Mouse (Mus musculus) ES-E14 (cell line): ENCODE measurements at regions not wholly inside any gene's neighbourhood (a gene's known extent, or its start where the extent isn't known, plus 50 kb on each side); places are given as distances from the start of the nearest gene placed in this dataset.

Experiments used
- CHD2 ChIP-seq: IDR thresholded peaks from 2 replicates; pipeline ENCODE4 v1.6.1; 2014; ENCODE audit warnings: mild to moderate bottlenecking, low read depth, low read length, inconsistent platforms
- HCFC1 ChIP-seq: IDR thresholded peaks from 2 replicates; pipeline ENCODE4 v1.6.1; 2012; ENCODE audit warnings: low read length, inconsistent platforms, borderline replicate concordance; ENCODE audit not compliant: insufficient read depth
- MAFK ChIP-seq: IDR thresholded peaks from 2 replicates; pipeline ENCODE4 v1.6.1; 2014; ENCODE audit warnings: mild to moderate bottlenecking, low read depth, low read length, inconsistent platforms; ENCODE audit not compliant: insufficient read depth

- TF ChIP-seq MAFK (no peak), HCFC1 (no peak), CHD2 (no peak)
These were observed 53.3 kb upstream of the Ugp2 start for GRCm38 (mm10) chr11:21424345-21424744.
